Mouse (Mus musculus) heart, adult 2 months (tissue): ENCODE data around the gene Ccndbp1.

Source experiments
- CTCF ChIP-seq: fragments of 200-600 bp; IDR thresholded peaks from 2 replicates; pipeline ENCODE4 v1.8.1; 2022; ENCODE audit warnings: antibody characterized with exemption, mild to moderate bottlenecking, moderate library complexity
- EP300 ChIP-seq: fragments of 200-500 bp; IDR thresholded peaks from 2 replicates; pipeline ENCODE4 v1.6.1; 2011; ENCODE audit warnings: low read depth, low read length, control low read depth; ENCODE audit not compliant: insufficient read depth
- POLR2A ChIP-seq: fragments of 200-500 bp; IDR thresholded peaks from 2 replicates; pipeline ENCODE4 v1.6.1; 2011; ENCODE audit warnings: mild to moderate bottlenecking, low read depth, low read length, control low read depth; ENCODE audit not compliant: insufficient read depth

DNA sequence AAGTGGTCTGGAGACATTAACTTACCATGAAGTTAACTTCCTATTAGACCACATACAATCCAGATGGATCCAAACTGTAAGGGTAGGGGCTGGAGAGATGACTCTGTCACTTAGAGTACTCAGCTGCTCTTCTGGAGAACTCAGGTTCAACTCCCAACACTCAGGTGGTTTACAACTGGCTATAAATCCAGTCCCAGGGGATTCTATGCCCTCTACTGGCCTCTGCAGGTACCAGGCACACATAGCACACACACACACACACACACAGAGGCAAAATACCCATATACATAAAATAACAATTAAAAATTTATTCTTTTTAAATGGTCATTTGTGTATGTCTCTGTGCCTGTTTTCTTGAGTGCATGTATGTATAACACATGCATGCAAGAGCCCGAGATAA, 31.2 kb downstream of the Ccndbp1 start:
- TF ChIP-seq CTCF (no peak), POLR2A (no peak), EP300 (no peak)
